Mouse (Mus musculus) embryonic facial prominence, embryonic 10.5 days (tissue): Measurements from ENCODE around the gene Ssxb3. TPM values are rescaled to one million over a fixed set of nuclear protein-coding genes. Genes with fewer than 3 reads are reported as not detected.
"Not testable (repeated sequence)": the region's sequence is repeated elsewhere in the genome, so short reads cannot be mapped to it uniquely, and the experiment has no call there.

Experiments used
- DNase-seq: peaks from one replicate; pipeline ENCODE4 v3.0.0-alpha.2; 2017; ENCODE audit warnings: low spot score
- H3K27ac ChIP-seq: fragments of 300-500 bp; sonication (generic); replicated peaks from 2 replicates; pipeline ENCODE4 v1.5.1; 2016; ENCODE audit warnings: mild to moderate bottlenecking
- H3K27me3 ChIP-seq: fragments of 300-500 bp; sonication (generic); replicated peaks from 2 replicates; pipeline ENCODE4 v1.6.1; 2016; ENCODE audit warnings: low read depth, mild to moderate bottlenecking; ENCODE audit not compliant: poor library complexity, severe bottlenecking
- H3K36me3 ChIP-seq: fragments of 300-500 bp; sonication (generic); replicated peaks from 2 replicates; pipeline ENCODE4 v1.6.1; 2016; ENCODE audit warnings: mild to moderate bottlenecking, moderate library complexity
- H3K4me1 ChIP-seq: fragments of 300-500 bp; sonication (generic); 2 replicates; pipeline ENCODE4 v1.6.1; 2016
- H3K4me3 ChIP-seq: fragments of 300-500 bp; sonication (generic); 2 replicates; pipeline ENCODE4 v1.5.1; 2016; ENCODE audit warnings: mild to moderate bottlenecking, moderate library complexity
- H3K9me3 ChIP-seq: fragments of 300-500 bp; sonication (generic); 2 replicates; pipeline ENCODE4 v1.6.1; 2016; ENCODE audit warnings: mild to moderate bottlenecking
- whole genome bisulfite sequencing: fragments of 180-500 bp; shearing (Covaris S2); methylation state at CpG from one replicate; pipeline ENCODE4 v1.1.7; 2016; 5-methylcytosine and 5-hydroxymethylcytosine counted together
- polyA plus RNA-seq: library from polyadenylated mRNA; unstranded; fragments of >200 nt; fragmentation: Nextera tagmentation; extraction: Ambion mirVana; gene quantifications from 2 replicates; pipeline ENCODE4 v1.2.1, GENCODE M21; 2016

The Ssxb3 gene
- polyA plus RNA-seq = not detected in 2 replicates

GRCm38 (mm10) chrX:8591716-8592115, at the start of gene Ssxb3:
Ssxb3 (minus strand) TSS chrX:8591816.
- 38% methylated on average over 1 of the region's 1 CpGs for WGBS

GRCm38 (mm10) chrX:8548155-8548554, 43.5 kb downstream of the Ssxb3 start, which contains the start of gene Ssxb6:
Ssxb6 (minus strand) TSS chrX:8548255.
- WGBS = 74% methylated on average over 4 of the region's 4 CpGs
- not testable (repeated sequence) for H3K4me1 ChIP-seq, H3K9me3 ChIP-seq, H3K27ac ChIP-seq, DNase-seq, H3K4me3 ChIP-seq, H3K36me3 ChIP-seq, H3K27me3 ChIP-seq

More at GRCm38 (mm10) chrX:8591716-8592115, at the start of gene Ssxb3:
- DNase-seq, H3K4me1 ChIP-seq, H3K27me3 ChIP-seq, H3K36me3 ChIP-seq, H3K9me3 ChIP-seq, H3K4me3 ChIP-seq, H3K27ac ChIP-seq: not testable (repeated sequence)

Other genes with a start within 250 kb of the Ssxb3 start
- not detected in 2 replicates for gene Ssxb9, start 224.8 kb downstream of the Ssxb3 start, polyA plus RNA-seq
- not detected in 2 replicates for gene Ssxb1, start 178.5 kb downstream of the Ssxb3 start, polyA plus RNA-seq
- gene Ssxb2, start 130.1 kb downstream of the Ssxb3 start, polyA plus RNA-seq = not detected in 2 replicates
- gene Gm14459, start 66.9 kb downstream of the Ssxb3 start, polyA plus RNA-seq = not detected in 2 replicates
- gene Ssxb6, start 43.6 kb downstream of the Ssxb3 start, polyA plus RNA-seq = not detected in 2 replicates
- not detected in 2 replicates for gene Ssxb8, start 99.0 kb upstream of the Ssxb3 start, polyA plus RNA-seq
- gene Ssx9, start 156.6 kb upstream of the Ssxb3 start, polyA plus RNA-seq = not detected in 2 replicates
- not detected in 2 replicates for gene Ssxb5, start 211.9 kb upstream of the Ssxb3 start, polyA plus RNA-seq